Mouse (Mus musculus) myocyte (in vitro differentiated cells): ENCODE results near the gene Ifna11.

Source experiments
- CEBPB ChIP-seq: IDR thresholded peaks from 2 replicates; pipeline ENCODE4 v1.6.1; 2011; ENCODE audit warnings: mild to moderate bottlenecking, moderate library complexity; ENCODE audit not compliant: poor library complexity, insufficient read depth, severe bottlenecking
- MYOD1 ChIP-seq, 3 experiments: IDR thresholded peaks; one replicate each; pipeline ENCODE4 v1.6.1; 2011; ENCODE audit warnings: control low read depth in 2 of 3, low read depth in 2 of 3, mild to moderate bottlenecking in 2 of 3, moderate library complexity in 1 of 3; ENCODE audit not compliant: insufficient read length in 2 of 3, control insufficient read depth in 1 of 3
- MYOG ChIP-seq, 3 experiments: IDR thresholded peaks; one replicate each; pipeline ENCODE4 v1.6.1; 2011; ENCODE audit warnings: control low read depth in 2 of 3, low read depth in 2 of 3, mild to moderate bottlenecking in 2 of 3; ENCODE audit not compliant: insufficient read length in 2 of 3, control insufficient read depth in 1 of 3, insufficient read depth in 1 of 3
- POLR2A ChIP-seq: IDR thresholded peaks from one replicate; pipeline ENCODE4 v1.6.1; 2011; ENCODE audit warnings: low read depth, mild to moderate bottlenecking, control low read depth, moderate library complexity; ENCODE audit not compliant: insufficient read length
- USF1 ChIP-seq: IDR thresholded peaks from one replicate; pipeline ENCODE4 v1.6.1; 2011; ENCODE audit warnings: low read depth, mild to moderate bottlenecking, control low read depth, moderate library complexity

GRCm38 (mm10) chr4:88841438-88841911 lies 21.7 kb downstream of the Ifna11 start, which contains the start of gene Ifna4:
- TF ChIP-seq MYOG (IDR thresholded peaks at IDR 0.05; ENCODE audit: control insufficient read depth in 1 of 3, insufficient read depth in 1 of 3, insufficient read length in 2 of 3, low read depth in 2 of 3) (no peak), POLR2A (no peak), USF1 (no peak), CEBPB (no peak), MYOD1 (IDR thresholded peaks at IDR 0.05; ENCODE audit: control insufficient read depth in 1 of 3, insufficient read length in 2 of 3, low read depth in 2 of 3) (no peak)
